Mouse (Mus musculus) cerebellum, adult 11-12 months (tissue): Measurements from ENCODE around the gene Eif5a2.
"Not testable (repeated sequence)": the region's sequence is repeated elsewhere in the genome, so short reads cannot be mapped to it uniquely, and the experiment has no call there.

Experiments used
- DNase-seq: peaks from one replicate; pipeline ENCODE4 v3.0.0; 2022

Gene Eif5a2

DNA sequence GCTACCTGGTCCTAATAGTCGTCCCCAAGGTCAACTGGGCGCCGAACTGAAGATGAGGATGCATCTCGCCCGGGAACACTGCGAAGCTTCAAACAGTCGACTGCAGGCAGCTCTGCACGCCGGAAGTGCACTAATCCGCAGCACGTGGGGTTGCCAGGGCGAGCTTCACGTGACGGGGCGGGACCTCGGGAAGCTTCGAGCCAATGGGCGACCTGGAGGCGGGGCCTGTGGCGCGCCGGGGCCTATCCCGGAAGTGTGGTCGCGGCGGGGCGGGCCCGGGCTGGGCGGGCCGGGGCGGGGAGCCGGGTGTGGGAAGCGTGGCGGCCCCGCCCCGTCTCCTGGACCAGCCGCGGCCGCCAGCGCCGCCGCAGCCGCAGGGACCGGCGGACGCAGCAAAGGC lies at the start of gene Eif5a2:
Gene Eif5a2 (plus strand): TSS at position 283 of the 400 bp plus-strand sequence.
- DNase-seq: peak; percentile 94

DNA sequence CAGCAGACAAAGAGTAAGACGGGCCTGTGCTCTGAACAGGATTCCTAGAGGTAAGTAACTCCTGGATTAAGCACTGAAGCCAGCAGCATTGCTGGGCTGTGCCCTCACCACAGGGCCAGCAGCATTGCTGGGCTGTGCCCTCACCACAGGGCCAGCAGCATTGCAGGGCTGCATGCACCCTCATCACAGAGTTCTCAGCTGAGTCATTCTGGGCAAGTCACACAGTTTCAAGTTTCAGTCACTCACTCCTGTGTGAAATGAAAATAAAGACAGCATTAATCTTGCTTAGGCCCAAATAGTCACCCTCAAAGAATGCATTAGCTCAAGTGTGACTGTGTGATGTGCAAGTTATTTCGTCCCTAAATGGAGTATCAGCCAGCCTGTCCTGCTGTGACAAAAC lies 46.4 kb upstream of the Eif5a2 start:
- no peak for DNase-seq

DNA sequence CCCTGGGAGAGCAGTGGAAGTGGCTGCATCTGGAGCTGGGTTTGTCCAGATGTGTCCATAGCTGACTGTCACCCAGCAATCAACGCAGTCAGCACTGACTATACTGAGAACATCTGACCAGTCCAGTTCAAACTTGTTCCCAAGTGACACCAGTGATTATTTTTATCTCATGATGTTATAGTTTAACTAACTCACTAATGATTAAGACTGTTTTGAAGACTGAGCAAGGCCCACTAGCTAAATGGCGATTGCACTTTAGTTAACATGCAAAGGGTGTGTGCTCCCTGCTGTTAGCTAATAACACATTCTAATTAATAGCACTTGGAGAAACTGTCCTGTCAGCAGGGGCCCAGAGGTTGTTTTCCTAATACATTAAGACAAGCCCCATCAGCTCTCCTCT lies 44.1 kb upstream of the Eif5a2 start:
- no peak for DNase-seq

DNA sequence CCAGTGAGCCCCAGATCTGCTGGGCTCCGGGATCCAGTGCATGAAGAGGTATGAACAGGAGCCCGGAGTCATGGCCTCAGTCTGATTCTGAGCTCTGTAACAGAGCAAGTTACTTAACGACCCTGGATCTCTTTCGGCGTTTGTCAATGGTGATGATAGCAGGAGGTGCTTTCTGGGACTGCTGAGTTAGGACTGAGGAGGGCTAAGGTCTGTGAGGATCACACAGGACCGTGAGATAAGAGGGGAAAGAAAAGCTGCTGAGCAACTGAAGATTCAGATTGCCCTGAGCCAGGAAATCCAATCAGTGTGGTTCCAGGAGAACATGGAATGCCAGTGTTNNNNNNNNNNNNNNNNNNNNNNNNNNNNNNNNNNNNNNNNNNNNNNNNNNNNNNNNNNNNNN lies 40.7 kb upstream of the Eif5a2 start:
- no peak for DNase-seq

DNA sequence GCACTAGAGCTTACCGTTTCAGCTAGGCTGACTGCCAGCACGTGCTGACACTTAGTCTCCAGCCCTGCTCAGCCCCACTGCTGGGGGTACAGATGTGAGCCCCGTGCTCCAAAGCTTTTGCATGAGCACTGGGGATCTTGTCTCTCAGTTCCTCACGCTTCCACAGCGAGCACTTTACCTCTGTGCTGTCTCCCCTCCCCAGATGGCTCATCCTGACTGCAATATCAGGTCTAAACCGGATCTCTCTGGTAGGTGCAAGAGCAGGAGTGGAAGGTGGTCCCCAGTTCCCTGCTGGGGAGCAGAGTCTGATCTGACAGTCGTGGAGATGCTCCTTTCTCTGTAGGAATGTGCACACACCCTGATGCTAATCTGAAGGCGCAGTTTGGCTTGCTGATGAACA lies 37.8 kb upstream of the Eif5a2 start:
- no peak for DNase-seq

DNA sequence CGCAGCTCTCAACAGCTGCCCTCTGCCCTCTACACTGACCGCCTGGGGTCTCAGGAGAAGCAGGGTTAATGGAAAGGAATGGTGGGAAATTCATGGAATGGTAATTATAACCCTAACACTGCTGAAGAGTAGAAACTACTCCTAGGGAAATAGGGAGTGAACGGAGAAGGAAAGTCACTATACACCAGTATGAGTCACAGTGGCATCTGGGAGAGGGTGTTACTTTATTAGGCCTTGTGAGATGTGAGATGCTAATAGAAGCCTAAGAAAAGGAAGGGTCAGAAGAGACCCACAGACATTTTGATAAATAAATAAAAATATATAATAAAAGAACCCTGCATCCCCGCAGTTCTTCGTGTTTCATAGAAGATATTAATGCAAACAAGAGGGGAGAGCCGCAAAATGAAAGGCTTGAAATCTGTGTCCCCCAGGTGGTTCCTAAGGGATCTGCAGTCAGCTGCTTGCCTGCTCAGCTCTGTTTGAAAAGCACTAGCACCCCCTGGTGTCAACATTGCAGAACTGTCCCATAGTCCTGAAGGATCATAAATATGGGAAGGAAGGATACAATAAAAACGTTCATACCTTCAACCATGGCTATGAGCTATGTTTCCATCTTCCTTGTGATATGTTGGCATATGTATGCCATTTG lies 35.1 kb upstream of the Eif5a2 start:
- DNase-seq: peak; percentile 63

DNA sequence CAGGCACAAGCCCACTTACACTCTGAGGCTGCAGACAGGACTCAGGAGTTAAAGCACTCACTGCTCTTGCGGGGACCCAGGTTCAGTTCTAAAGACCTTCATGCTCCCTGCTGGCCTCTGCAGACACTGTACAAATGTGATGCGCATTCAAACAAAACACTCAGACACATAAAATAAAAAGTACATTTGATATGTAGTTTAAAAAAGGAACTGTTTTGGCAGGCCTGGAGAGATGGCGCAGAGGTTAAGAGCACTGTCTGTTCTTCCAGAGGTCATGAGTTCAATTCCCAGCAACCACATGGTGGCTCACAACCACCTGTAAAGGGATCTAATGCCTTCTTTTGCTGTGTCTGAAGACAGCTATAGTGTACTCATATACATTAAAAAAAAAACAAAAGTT lies 32.9 kb upstream of the Eif5a2 start:
- DNase-seq: no peak

DNA sequence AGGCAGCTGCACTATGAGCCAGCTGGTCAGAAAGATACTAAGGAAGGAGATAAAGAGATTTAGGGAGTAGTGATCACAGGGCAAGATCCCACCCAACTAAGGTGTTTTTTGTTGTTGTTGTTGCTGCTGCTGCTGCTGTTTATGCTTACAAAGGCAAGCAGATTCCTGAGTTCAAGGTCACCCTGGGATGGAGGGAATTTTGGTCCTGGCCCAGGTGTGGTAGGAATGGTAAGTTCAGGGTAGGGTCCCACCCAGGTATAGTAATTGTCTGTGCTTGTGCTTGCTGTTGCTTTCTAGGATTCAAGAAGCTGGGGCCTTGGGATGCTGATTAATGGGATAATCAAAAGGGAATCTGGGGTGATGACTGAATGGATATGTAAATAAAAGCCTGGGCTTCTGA lies 32.1 kb upstream of the Eif5a2 start:
- no peak for DNase-seq

DNA sequence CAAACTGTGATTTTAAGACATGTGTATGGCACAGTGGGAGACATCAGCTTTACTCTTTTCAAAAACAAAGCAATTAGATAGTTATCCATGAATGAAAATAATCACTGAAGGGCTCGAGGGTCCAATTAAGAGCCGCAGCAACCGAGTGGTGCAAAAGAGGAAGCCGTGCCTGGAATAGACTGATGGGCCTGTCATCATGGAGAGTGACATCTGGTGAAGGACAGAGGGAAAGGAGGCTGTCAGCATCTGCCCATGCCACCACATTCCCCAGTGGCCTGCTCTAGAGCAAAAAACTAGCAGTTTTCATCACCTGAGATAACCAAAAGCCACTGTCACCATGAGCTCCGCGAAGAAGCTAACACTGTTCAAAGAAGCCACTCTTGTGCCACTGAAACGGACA lies 25.6 kb upstream of the Eif5a2 start:
- DNase-seq: no peak

DNA sequence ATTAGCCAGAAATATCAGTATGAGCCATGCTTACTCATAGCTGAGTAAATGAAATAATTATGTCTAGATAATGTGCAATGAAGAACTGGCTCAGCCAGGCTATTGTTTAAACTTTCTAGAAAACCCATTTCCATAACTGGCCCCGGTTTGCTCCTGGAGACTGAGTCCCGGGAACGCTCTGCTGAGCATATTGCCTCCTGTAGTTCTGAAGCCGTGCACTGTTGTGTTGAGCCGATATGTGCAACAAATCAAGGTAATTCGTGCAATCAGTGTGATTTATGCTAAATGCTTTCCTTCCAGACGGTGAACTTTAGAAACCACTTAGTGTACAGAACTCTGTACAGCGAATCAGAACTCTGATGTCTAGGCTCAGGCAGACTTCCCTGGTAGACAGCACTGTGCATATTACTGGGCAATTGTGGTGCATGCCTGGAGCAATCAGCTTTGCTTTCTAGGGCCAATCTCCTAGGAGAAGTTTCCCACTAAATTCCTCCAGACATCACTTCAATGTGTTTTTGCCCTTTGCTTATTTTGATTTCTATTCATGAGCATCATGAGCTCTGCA lies 19.8 kb upstream of the Eif5a2 start:
- no peak for DNase-seq

DNA sequence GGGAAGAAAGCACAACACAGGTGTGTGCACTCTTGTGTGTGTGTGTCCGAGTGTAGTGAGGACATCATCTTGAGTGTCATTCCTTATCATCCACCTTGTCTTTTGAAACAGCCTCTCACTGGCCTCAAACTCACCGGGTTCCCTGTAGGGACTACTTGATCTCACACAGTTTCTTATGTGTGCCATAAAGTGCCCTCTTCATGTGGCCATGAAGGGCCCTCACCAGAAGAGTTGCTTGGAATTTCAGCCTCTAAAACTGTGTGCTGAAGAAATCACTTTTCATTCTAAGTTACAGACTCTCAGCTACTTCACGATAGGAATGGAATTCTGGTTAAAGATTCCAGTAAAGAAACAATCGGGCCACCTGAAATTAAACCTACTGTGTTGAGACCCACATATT lies 14.1 kb upstream of the Eif5a2 start:
- no peak for DNase-seq

DNA sequence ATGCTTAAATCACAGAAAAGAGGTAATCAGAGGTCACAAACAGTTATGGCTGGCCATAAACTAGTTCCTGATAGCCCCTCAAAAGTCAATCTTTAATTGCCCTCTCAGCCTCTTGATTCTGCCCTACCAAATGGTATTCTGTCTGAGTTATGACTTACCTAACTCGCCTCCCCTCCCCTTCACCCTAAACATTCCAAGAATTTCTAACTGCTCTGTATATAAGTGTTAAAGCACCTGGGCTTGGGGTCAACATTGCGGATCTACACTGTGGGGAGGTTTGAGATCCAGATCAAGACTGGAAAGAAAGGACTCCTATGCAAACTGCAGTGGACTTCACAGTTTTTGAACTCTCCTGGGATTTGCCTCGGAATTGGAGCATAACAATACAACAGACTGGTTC lies 12.9 kb upstream of the Eif5a2 start:
- no peak for DNase-seq

DNA sequence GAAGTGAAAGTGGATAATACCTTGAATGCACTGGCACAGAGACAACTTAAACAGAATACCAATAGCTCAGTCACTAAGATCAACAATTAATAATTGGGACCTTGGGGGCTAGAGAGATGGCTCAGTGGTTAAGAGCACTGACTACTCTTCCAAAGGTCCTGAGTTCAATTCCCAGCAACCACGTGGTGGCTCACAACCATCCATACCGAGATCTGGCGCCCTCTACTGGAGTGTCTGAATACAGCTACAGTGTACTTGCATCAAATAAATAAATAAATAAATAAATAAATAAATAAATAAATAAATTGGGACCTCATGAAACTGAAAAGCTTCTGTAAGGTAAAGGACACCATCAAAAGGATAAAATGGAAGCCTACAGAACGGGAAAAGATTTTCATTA lies 8.2 kb upstream of the Eif5a2 start:
- not testable (repeated sequence) for DNase-seq

DNA sequence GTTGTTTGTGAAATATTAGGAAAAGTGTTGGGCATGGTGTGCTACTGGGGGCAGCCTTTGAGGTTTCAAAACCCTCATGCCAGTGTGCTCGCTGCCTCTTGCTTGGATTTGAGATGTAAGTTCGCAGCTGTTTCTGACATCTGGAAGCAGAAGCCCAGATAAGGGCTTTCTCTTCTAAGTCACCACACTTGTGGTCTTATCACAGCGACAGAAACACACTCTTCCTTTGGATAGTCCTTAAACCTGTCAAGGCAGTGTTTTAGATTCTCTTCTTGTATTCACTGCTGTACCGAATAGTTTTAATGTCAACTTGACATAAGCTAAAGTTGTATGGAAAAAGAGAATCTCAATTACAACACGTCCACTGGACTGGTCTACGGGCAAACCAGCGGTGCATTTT lies 5.7 kb upstream of the Eif5a2 start:
- no peak for DNase-seq

DNA sequence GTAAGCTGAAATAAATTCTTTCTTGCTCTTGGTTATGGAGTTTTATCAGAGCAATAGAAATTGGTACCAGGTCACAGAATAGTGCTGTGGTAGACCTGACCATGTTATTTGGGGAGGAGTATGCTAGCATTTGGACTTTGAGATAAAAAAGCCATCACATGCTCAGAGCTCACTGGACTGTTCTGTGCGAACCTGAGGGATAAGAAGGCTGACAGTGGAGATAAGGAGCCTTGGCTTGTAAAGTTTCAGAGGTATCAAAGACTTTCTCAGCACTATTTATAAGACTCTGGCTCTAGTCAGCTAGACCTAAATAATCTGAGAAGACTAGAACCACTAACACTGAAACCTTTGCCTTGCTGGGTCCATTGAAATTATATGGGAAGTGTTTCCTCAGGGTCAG lies 5.1 kb upstream of the Eif5a2 start:
- DNase-seq: no peak

DNA sequence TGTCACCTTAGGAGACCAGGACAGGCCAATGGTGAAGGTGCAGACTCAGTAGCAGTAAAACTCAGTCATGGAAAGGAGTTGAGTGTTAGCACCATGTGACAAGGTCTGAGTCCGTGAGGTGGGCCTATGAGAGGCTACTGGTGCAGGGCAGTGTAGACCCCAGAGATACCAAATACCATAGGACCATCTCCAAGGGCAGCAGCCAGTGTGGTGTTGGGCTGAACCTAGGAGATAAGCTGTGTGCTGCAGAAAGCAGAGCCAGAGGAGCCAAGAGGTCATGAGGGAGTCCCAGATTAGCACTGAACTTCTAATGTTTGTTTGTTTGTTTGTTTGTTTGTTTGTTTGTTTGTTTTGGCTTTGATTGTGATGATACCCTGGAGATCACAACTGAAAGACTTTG lies 4.6 kb upstream of the Eif5a2 start:
- DNase-seq: no peak

DNA sequence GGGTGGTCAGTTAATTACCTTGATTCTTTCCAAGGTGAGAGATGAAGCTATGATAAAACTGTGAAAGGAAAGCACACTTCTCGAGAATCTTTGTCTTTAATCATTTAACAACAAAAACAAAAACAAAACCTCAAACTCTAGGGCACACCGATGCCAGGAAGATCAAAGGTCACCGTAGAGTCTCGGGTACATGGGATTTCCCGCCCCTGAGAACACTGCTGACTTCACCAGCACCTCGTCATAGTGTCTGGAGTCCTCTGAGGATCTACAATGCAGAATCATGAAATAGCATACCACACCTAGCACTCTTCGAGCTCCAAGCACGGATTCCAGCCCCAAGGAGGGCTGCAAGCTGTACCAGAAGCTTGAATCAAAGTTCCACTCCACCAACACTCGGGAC lies 565 bp upstream of the Eif5a2 start:
- DNase-seq: no peak

DNA sequence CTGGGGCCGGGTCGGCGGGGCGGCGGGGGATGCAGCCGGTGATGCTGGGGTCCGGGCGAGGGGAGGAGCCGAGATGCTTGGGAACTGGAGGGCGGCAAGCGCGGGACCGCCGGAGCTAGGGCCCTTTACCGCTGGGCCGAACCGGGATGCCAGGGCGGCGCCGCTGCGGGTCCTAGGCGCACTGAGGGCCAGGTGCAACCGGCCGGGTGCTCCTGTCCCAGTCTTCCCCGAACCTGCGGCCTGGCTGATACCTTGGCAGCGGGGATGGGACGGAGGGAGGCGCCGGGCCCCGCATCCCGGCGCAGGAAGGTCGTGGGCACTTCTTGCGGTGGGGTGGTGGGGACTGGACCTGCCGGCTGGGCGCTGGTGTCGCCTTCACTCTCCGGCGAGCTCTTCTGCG lies 346 bp downstream of the Eif5a2 start:
- DNase-seq: no peak

DNA sequence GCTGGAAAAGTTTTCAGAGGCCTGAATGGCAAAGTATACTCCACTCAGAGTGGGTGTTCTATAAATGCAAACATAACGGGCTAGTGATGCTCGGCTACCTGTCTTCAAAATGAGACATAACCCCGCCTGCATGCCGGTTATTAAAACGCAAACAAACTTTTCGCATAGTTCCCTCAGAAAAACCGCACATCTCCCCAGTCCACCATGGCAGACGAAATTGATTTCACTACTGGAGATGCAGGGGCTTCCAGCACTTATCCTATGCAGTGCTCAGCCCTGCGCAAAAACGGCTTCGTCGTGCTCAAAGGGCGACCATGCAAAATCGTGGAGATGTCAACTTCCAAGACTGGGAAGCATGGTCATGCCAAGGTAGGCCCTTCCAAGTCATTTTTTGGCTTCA lies 772 bp downstream of the Eif5a2 start:
- DNase-seq: no peak

DNA sequence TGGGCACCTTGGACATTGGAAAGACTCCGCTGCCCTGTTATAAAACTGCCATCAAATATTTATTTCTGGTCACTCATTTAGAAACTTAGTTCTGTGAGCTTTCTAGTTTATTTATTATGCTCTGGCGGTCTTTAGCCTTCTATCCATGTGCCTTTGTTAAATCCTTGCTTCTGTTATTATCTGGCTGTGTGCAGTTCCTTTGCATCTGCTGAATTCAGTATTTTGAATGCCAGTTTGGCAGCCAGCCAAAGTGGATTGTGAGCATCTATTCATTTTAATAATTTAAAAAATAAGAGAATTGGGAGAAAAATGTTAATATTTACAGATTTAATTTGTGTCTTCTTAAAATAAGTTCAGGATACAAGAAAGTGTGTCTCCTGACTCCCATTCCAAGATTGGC lies 3.1 kb downstream of the Eif5a2 start:
- no peak for DNase-seq

DNA sequence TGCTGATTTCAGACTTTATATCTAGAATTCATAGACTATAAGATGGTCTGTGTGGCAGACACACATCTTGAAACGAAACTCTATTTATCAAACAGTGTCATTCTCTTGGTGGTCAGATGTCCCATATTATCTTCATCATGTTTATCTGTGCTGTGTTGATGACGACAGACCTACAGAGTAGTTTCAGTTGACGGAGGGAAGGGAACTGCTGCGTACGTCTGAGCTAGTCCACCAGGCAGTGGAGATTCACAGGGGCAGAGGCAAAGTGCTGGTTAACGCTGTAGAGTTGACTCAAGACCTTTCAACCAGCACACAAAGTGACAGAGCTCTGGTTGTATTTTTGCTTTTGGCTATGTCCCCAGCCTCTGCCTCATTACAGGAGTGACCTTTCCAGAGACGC lies 13.8 kb downstream of the Eif5a2 start:
- no peak for DNase-seq

DNA sequence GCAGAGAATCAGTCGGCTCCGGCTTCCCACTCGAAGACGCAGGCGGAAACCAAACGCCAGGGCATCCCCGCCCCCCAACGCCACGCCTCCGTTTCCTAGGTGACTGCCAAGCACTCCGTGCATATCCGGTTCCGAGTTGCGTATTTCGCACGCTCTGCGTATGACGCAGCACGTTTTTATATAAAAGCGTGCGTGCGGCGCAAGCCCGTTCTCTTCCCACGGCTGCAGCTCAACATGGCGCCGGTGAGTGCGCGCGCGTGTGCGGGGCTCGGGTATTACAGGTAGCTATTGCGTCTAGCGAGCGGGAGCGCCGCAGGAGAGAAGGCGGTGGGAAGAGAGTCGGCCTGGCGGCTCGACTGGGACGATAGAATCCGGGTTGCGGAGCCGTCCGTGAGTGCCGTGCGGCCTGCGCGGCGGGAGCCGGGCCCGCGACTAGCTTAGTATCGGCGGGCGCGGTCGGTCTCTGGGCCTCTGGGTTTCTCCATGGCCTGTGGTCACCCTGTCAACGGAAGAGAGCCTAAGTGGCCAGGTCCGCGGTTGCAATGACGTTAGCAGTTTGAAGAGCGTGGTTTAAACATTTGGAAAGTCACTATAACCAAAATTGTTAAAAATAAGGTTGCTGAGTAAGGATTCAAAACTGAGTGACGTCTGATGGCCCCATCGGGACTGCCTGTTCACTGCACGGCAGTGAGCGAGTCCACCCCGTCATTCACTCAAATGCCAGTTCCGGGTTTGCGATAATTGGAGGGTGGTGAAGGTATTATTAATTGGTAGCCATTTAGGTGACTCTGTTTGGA lies 24.4 kb downstream of the Eif5a2 start, which contains the start of gene Rpl22l1:
Gene Rpl22l1 (plus strand): TSS at position 136 of the 797 bp plus-strand sequence.
- DNase-seq: peak; percentile 97

DNA sequence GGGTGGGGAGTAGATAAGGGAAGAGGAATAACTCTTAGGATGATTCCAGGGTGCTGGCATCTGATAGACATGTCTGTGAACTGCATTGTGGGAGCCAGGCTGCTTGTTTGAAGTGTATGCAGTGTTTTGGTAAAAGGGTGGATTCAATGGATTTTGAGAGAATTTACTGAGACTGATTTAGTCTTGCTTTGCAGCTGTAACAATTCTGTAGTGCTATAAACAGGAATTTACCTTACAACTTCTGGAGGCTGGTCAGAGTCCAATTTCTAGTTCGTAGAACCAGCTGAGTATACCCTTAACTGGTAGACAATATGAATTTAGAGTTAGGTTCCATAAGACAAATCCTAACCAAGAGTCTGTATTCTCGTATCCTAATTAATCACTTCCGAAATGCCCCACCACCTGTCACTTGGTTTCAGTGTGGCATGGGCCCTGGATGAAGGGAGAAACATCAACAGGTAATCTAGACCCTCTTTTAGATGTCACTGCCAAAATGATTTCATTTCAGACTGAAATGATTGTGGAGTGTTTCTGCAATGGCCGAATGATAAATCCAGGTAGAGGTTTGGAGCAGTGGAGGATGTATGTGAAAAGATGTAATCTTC lies 27.1 kb downstream of the Eif5a2 start:
- DNase-seq: no peak

DNA sequence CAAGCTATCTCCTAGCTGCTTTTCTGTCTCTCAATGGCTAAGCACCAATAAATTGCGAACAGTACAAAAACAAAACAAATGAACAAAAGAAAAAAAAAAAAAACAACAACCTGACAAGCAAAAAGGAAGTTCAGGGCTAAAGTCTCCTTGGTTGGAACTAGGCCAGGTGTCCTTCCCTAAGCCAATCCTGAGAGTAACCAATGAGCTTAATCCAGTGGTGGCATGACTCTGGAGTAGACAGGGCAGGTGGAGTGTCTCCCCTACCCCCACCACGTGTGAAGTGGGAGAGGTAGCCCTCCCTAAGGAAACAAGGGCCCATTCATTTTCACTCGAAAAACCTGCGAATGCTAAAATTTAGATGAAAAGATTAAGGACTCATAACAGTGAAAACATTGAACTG lies 30.4 kb downstream of the Eif5a2 start:
- no peak for DNase-seq
